Mouse (Mus musculus): ENCODE measurements around the gene P3h3.
"Not testable (repeated sequence)": the region's sequence is repeated elsewhere in the genome, so short reads cannot be mapped to it uniquely, and the experiment has no call there.

Gene P3h3

DNA sequence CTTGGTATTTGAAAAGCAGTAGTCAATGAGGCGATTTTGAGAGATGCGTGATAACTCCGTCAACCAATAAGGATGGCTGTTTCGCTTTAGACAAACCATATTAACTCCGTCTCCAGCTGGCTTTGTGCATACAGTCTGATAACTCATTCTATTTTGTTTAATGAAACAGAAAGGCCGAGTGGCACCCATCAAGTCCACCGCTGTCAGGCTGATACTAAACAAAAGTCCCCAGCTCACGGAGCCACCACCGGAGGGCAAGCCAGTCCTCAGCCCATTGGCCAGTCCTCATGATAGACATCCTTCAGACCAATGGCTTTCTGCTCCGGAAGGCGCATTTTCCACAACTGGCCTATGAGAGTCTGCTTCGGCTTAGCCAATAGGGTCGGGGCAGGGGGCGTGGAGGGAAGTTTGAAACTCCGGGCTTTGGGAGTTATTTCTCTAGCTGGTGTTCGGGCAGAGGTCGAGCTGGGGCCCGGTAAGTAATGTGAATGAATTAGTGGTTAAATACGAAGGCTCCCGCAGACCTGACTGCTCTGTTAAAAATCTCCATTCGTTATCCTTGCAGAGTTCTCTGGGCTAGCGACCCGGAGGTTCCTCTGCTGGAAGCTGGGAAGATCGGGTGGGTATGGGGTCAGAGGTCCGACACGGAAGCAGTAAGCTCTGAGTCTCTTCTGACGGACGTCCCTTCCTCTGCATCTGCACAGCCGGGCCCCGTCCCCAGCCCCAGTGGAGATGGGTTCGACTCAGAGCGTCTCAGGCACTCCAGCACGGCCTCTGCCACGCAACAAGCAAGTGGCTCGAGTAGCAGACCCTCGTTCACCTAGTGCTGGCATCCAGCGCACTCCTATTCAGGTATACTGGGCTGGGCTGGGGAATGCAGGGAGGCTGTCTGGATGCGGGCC, 27.5 kb downstream of the P3h3 start:
- peak; percentile 90 for DNase-seq

DNA sequence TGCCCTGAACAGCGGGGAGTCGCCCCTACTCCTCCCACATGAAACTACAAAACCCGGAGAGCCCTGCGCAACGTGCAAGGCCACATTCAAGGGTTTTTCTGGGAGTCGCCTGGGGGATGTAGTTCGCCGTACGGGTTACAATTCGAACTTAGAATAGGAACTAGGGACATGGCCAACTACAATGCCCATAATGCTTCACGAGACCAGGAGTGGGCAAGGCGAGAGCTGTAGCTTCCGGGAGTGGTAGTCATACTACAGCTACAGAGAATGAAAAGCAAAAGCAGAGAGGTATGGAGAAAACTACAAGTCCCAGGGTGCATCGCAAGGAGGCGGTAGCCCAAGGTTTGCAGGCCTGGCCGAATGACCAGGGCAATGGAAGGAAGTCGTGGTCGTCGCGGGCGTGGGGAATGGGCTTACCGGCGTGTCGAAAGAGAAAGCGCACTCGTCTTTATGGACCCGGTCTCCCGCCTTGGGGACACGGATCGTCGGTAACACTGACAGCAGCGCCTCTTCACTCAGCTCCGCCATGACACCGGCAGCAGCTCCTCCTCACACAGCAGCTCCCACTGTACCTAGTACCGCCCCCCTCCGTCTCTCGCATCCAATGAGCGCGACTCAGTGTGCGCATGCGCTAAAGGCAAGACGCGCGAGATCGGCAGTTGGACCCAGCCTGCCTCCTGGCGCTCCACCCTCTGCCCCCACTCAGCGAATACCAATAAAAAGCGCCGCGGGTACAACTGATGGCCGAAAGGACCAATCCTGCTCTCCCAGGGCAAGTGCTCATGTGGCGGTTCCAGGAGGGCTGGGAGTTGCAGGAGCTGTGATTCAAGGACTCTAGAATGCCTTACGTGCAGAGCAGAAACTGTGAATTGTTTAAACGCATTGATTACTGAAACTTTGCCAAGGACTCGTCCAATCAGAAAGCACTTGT, 28.4 kb downstream of the P3h3 start, which contains the start of the genes Usp5 and Cdca3:
TSS of gene Usp5 (minus strand) at position 617 of the 931 bp plus-strand sequence.
TSS of gene Cdca3 (plus strand) at position 680 of the 931 bp plus-strand sequence.
- DNase-seq, result peak; percentile 99

DNA sequence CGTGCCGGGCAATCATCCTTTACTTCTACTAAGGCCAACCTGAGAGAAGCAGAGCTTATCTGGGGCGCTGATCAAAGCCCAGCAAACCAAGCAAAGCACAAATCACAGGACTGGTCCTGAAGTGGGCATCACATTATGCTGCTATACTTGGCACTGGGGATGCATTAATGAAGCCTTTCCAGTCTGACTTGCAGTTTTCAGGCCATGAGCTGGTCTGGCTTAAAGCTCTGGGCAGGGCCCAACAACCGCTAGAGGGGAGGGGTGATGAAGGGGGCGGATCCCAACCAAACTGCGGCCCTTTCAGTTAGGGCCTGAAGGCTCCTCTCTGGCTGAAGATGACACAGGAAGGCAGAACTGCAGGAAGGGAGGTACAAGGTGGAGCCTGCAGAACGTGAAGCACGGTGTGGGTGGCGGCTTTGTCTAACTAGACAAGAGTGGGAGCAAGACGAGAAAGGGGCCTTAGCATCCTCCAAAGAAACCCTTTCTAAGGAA, 29.4 kb downstream of the P3h3 start:
- DNase-seq, result no peak

DNA sequence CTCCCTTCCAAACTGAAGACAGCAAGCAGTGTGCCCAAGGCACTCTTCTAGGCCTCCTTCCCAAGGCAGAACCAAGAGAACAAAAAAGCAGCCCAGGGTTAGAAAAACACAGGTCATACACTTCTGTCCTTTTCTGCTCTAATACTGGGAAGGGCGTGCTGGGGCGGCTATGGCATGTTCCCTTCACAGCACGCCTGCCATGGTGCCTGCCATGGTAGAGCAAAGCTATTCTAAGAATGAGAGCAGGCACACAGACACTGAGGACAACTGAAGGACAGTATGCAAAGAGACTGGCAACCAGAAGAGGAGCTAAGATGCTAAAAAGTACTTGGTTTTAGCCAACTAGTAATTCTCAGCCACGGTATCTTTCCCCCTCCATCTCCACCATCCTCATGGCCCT, 35.5 kb downstream of the P3h3 start:
- no peak for DNase-seq

DNA sequence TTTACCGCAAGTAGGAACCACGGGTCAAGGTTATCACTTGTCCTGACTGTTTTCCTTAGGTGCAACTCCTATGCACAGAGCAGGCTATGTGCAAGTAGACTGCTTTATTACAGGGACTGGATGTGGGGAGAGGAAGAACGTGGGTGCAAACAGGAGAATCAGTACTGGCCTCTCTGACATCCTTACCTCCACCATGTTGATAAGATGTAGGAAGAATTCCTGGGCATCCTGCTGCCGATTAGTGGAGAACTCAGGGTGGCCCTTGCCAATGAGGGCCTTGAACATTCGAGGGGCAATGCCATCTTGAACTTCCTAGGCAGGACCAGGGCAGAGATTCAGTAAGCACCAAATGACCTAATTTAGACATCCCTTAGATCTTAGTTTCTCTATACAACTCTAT, 36.7 kb downstream of the P3h3 start:
- DNase-seq, result no peak

DNA sequence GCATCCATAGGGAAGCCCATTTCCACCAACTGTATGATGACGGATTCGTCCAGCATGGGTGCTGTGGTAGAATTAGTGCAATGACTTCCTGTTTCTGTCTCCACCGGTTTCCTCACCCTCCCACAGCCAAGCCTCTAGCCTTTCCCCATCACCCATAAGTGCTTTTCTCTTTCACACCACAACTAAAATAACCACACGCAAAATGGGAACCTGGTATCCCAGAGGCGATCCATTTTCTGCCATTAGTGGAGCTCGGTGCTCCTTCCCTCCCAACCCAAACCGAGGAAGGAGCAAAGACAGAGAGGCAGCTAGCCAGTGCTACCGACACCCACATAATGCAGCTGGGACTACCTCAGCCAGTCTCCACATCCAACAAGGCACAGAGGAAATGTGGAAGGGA, 39.6 kb downstream of the P3h3 start:
- no peak for DNase-seq

DNA sequence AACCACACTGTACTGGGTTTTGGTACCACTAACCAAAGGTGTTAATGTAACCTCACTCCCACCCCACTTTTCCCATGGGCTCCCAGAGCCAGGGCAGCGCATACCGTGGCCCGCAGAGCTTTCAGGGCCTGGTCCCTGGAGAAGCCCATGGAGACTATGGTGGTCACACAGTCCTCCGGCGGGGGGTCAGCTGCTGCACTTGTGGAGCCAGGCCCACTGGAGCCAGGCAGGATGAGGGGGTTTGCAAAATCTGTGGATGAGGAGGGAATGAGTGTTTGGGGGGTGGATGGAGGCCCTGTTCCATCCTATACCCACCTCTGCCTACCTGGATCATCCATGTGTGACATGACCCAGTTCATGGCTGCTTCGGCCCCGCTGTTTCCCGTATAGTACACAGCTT, 40.0 kb downstream of the P3h3 start:
- DNase-seq, result no peak

DNA sequence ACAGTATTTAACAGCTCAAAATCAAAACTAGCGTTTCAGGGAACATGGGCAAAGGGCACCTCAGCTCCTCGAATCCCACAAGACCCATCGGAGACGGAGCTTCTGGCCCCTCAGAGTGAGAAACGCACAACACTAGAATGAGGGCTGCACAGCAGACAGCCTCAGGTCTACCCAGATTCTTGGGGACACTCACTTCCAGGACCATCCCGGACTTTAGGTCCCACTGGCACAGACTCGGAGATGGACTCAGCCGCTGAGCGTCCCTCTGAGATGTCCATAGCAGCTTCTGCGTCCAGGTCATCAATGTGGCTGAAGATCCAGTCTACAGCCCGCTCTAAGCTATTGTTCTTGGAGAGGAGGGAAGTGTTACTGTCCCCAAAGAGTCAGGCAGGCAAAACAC, 40.4 kb downstream of the P3h3 start:
- DNase-seq, result no peak

DNA sequence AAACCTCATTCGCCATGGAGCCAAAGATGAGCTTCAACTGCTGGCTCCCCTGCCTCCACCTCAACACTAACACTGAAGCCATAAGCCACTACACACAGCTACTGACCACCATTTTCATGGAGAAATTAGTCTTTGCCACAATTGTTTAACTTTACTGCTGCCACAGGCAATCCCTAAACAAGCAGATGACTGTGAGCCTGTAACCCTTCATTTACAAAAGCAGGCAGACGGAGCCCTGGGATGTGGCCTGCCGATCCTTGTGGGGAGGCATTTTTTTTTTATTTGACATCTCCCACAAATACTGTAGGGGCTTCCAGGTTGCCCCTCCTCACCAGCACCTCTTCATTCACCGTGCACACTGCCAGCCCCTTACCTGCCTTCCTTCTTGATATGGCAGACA, 40.9 kb downstream of the P3h3 start:
- DNase-seq, result no peak

DNA sequence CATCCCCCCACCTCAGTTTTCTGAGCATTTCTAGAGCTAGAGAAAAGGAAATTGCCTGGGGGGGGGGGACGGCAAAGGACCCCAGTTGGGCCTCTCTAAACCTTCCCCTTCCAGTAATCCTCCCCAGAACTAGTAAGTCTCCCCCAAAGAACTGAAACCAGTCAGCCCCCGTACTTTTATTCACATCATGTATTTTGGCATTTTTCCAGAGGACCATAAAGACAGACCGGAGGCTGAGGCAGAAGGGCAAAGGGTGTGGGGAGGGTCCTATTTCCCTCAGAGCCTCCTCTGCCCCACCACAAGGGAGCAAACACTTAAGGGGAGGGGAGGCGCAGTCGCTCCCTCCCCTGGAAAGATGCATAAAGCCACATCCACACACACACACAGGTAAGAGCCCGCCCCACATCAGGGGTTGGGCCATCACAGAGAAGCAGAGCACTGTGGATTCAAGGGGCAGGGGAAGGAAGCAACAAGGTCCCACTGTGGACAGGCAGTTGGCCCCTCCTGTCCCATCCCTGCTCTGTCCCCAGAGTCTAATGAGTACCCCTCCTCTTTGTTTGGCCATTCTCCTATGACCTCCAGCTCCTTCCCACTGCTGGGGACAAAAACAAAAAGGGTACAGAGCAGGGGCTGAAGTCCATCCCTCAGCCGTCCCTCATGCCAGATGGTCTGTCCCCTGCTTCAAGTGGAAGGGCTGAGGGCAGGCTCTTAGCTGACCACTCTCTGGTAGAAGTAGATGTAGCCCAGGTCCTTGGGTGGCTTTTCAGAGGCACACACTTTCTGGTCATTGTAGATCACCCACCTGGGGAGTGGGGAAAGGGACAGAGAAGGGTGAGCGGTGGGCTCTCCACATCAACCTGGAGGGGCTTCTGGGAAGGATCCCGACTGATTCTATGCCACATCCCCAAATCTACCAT, 42.4 kb downstream of the P3h3 start:
- DNase-seq, result no peak

DNA sequence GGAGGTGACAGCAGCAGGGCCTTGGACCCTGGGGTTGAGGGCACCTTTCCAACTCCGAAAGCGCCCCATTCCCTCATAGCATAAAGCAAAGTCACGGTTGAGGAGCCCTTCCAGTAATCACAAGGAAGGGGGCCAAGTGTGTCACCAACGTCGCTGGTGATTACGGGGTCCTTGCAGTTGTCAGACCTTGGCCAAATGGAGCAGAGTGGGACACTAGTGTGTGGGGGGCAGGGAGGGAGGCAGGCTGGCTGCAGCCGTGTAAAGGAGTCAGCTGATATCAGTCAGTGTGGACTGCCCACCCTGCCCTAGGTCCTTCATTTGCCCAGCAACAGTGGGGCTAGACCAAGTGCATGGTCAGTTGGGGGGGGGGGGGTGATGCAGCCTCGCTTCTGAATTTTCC, 43.1 kb downstream of the P3h3 start:
- no peak for DNase-seq

DNA sequence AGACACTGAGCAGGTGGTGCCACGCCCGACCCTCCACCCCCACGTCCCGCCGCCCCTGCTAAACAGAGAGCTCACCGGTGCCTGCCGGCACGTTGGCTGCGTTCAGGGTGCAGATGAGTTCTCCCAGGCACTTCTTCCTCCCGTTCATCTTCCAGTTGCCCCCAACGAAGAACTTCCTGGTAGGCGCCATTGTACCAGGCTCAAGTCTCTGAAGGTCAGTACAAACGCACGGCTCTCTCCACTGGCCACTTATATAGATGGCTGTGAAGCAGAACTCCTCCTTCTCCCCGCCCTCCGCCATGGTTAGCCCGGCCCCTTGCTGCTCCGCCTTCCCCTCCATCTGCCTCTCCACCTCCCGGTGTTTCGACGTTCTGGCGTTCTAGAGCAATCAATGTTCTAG, 43.6 kb downstream of the P3h3 start, which contains the start of gene Tpi1:
TSS of gene Tpi1 (minus strand) at position 364 of the 400 bp plus-strand sequence.
- peak; percentile 89 for DNase-seq

DNA sequence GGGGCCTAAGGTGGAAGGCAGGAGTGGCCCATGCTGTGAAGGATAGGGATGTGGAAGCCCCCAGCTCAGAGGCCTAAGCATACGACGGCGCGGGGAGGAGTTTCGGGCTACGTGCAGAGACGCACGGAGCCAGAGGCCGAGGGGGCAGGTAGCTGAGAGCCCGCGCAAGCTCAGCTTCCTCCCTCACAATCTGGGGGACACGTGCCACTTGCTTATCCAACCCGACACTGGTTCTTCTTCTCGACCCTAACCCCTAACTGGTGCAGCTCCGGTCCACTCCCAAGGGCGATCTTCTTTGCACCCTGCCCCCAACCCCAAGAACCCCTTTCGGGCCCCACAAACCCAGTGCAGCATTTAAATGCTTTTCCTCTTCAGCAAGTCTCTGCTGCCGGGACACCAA, 44.1 kb downstream of the P3h3 start:
- peak; percentile 76 for DNase-seq

DNA sequence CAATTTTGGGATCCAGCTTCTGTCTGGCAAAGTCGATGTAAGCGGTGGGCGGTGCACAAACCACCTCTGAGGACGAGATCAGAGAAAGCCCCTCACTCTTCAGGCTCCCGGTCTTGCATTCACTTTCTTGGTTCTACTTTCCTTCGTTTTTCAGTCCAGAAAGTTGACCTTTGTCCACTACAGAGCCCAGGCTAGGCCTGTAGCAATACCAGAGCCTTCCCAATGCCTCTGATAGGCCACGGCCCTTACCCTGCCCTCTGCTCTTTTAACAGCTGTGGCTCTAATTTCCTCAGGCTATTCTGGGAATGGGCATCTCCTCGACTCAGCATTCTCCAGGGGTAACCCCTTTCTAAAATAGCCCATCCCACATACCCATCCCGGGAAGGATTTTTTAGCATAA, 44.7 kb downstream of the P3h3 start:
- DNase-seq, result no peak

DNA sequence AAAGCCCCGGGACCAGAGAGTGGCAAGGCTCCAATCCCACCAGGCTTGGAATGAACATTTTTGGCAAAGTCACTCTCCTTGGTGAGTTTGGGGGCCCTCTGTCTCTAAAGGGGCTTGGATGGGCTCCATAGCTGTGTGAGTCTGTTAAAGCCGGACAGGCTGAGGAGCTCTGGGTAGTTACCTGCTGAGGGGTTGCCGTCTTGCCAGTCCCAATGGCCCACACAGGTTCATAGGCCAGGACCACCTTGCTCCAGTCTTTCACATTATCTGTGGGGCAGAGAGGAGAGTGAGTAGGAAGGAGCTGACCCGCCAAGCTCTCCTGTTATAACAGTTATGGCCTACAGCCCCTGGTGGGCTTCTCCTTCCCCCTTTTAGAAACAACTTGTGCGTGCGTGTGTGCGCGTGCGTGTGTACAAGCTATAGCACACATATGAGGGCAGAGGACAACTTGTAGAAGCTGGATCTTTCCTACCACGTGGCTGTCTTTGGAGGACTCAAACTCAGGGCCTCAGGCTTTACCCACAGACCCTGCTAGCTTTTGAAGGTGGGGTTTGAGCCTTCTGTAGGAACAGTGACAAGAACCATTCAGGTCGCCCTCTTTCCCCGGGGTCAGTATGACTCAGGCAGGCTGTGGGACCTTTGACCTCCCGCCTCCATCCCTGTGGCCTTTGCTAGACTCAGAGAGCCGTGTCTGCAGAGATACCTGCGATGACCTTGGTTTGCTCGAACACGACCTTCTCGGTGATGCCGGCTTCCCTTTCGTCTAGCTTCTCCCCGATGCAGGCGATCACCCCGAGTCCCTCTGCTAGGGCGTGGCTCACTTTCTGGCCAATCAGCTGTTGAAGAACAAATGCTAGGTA, 45.6 kb downstream of the P3h3 start:
- no peak for DNase-seq

DNA sequence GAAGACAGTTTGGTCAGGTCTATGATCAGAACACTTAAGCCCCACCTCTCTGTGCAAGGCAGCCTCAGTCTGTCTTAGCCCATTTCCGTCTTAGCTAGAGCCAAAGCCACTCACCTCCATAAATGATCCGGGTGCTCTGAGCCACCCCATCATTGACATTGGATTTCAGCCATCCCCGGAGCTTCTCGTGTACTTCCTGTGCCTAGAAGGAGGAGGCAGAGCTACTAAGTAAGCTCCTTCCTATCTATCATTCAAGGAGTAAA, 46.2 kb downstream of the P3h3 start:
- no peak for DNase-seq

DNA sequence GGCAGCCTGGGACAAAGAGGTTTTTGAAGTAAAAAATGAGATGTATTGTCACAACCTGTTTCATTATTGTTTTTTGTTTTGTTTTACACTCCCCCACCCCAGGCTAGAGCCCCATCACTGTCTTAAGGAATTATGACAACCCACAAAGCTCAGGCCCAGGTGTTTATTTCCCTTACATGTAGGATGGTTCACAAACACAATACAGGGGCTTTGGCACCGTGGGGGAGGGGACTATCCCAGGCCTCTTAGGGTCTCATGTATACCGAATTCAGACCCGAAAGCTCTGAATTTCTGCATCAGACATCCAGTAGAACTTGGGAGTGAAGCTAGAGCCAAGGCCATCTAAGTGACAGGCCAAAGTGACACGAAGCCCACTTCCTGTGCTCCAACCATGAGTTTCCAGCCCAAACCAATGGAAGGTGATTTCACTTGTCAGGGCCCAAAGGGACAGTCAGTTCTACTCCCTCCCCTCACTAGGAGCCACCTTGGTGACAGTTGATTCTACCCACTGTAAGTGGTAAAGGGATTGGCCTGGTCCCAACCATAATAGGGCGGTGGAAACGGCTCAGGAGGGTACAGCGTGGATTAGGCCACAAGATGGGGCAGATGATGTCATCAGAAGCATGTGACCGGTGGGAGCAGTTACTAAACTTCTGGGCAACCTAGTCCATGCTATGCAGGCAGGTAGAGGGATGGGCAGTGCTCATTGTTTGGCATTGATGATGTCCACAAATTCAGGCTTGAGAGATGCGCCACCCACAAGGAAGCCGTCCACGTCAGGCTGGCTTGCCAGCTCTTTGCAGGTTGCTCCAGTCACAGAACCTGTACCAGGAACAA, 46.8 kb downstream of the P3h3 start:
- DNase-seq, result not testable (repeated sequence)

DNA sequence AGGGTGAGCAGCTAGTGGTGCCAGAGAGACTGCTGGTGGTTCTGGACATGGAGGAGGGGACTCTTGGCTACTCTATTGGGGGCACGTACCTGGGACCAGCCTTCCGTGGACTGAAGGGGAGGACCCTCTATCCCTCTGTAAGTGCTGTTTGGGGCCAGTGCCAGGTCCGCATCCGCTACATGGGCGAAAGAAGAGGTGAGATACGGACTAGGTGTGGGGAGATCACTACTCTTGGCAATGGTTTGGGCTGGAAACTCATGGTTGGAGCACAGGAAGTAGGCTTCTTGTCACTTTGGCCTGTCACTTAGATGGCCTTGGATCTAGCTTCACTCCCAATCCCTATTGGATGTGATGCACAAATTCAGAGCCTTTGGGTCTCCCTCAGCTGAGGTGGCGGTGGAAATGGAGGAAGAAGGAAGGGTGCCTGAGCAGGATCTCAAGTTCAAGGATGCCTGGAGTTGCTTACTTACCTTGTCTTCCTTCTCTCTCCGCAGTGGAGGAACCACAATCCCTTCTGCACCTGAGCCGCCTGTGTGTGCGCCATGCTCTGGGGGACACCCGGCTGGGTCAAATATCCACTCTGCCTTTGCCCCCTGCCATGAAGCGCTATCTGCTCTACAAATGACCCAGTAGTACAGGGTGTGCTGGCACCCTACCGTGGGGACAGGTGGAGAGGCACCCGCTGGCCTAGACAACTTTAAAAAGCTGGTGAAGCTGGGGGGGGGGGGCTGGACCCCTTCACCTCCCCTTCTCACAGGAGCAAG, 47.6 kb downstream of the P3h3 start:
- DNase-seq, result no peak

DNA sequence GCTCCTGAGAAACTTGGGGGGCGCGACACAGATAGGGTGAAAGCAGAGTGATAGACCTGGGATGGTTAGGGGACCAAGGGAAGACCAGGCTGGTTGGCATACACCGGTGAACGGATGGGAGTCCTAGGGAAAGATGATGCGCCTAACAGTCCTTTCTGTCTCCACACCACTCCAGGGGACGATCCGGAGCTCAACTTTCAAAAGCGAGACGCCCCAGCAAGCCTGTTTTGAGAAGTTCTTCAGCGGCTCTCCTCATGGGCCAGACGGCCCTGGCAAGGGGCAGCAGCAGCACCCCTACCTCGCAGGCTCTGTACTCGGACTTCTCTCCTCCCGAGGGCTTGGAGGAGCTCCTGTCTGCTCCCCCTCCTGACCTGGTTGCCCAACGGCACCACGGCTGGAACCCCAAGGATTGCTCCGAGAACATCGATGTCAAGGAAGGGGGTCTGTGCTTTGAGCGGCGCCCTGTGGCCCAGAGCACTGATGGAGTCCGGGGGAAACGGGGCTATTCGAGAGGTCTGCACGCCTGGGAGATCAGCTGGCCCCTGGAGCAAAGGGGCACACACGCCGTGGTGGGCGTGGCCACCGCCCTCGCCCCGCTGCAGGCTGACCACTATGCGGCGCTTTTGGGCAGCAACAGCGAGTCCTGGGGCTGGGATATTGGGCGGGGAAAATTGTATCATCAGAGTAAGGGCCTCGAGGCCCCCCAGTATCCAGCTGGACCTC, 48.3 kb downstream of the P3h3 start:
- peak; percentile 72 for DNase-seq

All from right cerebral cortex, postnatal 25 days (tissue).